Mouse (Mus musculus) stomach, embryonic 14.5 days (tissue): Measurements from ENCODE around the gene H3f3b. TPM values are rescaled to one million over a fixed set of nuclear protein-coding genes. Genes with fewer than 3 reads are reported as not detected.
"Not testable (repeated sequence)": the region's sequence is repeated elsewhere in the genome, so short reads cannot be mapped to it uniquely, and the experiment has no call there.

Experiments used
- ATAC-seq: fragments of 200-750 bp; cut with Nextera tagmentation; 2 replicates; pipeline ENCODE4 v1.8.0; 2017; ENCODE audit warnings: low read depth, moderate TSS enrichment; ENCODE audit not compliant: insufficient number of reproducible peaks, insufficient read depth, low FRiP score
- H3K27ac ChIP-seq: fragments of 300-500 bp; sonication (generic); 2 replicates; pipeline ENCODE4 v1.5.1; 2014; ENCODE audit warnings: mild to moderate bottlenecking, low read length, moderate library complexity, mixed read lengths
- H3K27me3 ChIP-seq: fragments of 300-500 bp; sonication (generic); 2 replicates; pipeline ENCODE4 v1.6.1; 2014; ENCODE audit warnings: low read length, control low read depth, mixed read lengths; ENCODE audit not compliant: control insufficient read depth, insufficient read depth
- H3K36me3 ChIP-seq: fragments of 300-500 bp; sonication (generic); 2 replicates; pipeline ENCODE4 v1.6.1; 2014; ENCODE audit warnings: mild to moderate bottlenecking, control low read depth, low read length, moderate library complexity, mixed read lengths; ENCODE audit not compliant: control insufficient read depth, insufficient read depth
- H3K4me1 ChIP-seq: fragments of 300-500 bp; sonication (generic); 2 replicates; pipeline ENCODE4 v1.6.1; 2014; ENCODE audit warnings: low read length, control low read depth, mixed read lengths; ENCODE audit not compliant: control insufficient read depth, insufficient read depth
- H3K4me2 ChIP-seq: fragments of 300-500 bp; sonication (generic); replicated peaks from 2 replicates; pipeline ENCODE4 v1.6.1; 2014; ENCODE audit warnings: low read depth, low read length, control low read depth
- H3K4me3 ChIP-seq: fragments of 300-500 bp; sonication (generic); 2 replicates; pipeline ENCODE4 v1.5.1; 2014; ENCODE audit warnings: low read depth, low read length, control low read depth
- H3K9ac ChIP-seq: fragments of 300-500 bp; sonication (generic); replicated peaks from 2 replicates; pipeline ENCODE4 v1.6.1; 2014; ENCODE audit warnings: low read depth, mild to moderate bottlenecking, control low read depth, low read length, moderate library complexity, mixed read lengths
- H3K9me3 ChIP-seq: fragments of 300-500 bp; sonication (generic); 2 replicates; pipeline ENCODE4 v1.6.1; 2016; ENCODE audit warnings: low read depth, low read length, control low read depth; ENCODE audit not compliant: control insufficient read depth
- WGBS: fragments of 180-500 bp; shearing (Covaris S2); extraction: QIAGEN DNeasy Blood & Tissue Kit; methylation state at CpG from one replicate; pipeline ENCODE4 v1.1.7; 2014; 5-methylcytosine and 5-hydroxymethylcytosine counted together
- polyA plus RNA-seq: library from polyadenylated mRNA; unstranded; fragments of >200 nt; fragmentation: Nextera tagmentation; extraction: Ambion mirVana; gene quantifications from 2 replicates; pipeline ENCODE4 v1.2.1, GENCODE M21; 2014

The H3f3b gene
- polyA plus RNA-seq, 1 experiment from 2014 or later: 1,982 TPM

DNA sequence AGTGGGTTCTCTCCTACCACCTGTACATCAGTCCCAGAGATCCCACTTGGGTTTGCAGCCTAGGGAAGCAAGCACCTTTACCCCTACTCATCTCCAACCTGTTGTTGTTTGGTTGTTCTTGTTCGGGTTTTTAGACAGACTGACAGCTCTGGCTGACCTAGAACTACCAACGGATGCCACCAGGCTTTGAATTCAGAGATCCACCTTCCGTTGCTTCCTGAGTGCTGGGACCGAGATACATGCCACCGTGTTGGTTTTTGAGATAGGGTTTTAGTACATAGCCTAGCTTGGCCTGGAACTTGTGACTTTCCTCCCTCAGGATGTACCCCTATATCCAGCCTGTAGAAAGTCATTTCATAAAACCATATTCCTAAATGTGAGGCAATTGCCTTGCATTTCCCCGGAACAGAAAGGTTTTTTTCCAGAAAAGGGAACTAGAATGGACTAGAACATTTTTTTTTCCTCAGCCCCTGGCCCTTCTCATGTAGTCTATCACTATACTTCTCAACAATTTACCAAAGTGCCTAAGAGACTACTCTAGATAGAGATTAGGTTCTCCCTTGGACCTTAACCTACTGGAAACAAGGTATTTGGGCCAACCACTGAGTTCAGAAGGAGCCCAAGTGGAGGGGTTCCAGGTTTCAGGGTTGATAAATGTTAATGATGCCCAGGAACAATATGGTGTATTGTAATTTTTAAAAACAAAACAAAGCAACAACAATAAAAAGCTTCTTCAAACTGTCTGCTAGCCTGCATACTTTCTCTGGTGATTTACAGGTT lies 1.5 kb upstream of the H3f3b start:
- peak overlapping the region; percentile 46 for H3K4me3 ChIP-seq
- H3K4me2 ChIP-seq: peak overlapping the region; percentile 64
- peaks cover 7% of the 10 kb centered on the region; the same call in 1 of the 2 replicates for H3K4me1 ChIP-seq
- H3K9me3 ChIP-seq: no peaks in the 10 kb centered on the region
- H3K36me3 ChIP-seq: 0 out of 2 replicates have a peak, but pooled peaks cover 4% of the 10 kb centered on the region
- no peaks in the 10 kb centered on the region for H3K27me3 ChIP-seq
- H3K9ac ChIP-seq: no peak overlapping the region
- no peak overlapping the region for H3K27ac ChIP-seq
- 81% methylated on average over 6 of the region's 6 CpGs for WGBS
- no peak for ATAC-seq

- WGBS: 77% methylated on average over 9 of the region's 9 CpGs
- peaks cover 7% of the 10 kb centered on the region; the same call in 1 of the 2 replicates for H3K4me1 ChIP-seq
- ATAC-seq: no peak
- H3K27me3 ChIP-seq: no peaks in the 10 kb centered on the region
- 0 out of 2 replicates have a peak, but pooled peaks cover 1% of the 10 kb centered on the region for H3K36me3 ChIP-seq
- no peak overlapping the region for H3K9ac ChIP-seq
- no peaks in the 10 kb centered on the region for H3K9me3 ChIP-seq
- no peak overlapping the region for H3K27ac ChIP-seq
- H3K4me3 ChIP-seq: no peak overlapping the region
- no peak overlapping the region for H3K4me2 ChIP-seq
Measured at GRCm38 (mm10) chr11:116028177-116028865, 559 bp upstream of the H3f3b start.

DNA sequence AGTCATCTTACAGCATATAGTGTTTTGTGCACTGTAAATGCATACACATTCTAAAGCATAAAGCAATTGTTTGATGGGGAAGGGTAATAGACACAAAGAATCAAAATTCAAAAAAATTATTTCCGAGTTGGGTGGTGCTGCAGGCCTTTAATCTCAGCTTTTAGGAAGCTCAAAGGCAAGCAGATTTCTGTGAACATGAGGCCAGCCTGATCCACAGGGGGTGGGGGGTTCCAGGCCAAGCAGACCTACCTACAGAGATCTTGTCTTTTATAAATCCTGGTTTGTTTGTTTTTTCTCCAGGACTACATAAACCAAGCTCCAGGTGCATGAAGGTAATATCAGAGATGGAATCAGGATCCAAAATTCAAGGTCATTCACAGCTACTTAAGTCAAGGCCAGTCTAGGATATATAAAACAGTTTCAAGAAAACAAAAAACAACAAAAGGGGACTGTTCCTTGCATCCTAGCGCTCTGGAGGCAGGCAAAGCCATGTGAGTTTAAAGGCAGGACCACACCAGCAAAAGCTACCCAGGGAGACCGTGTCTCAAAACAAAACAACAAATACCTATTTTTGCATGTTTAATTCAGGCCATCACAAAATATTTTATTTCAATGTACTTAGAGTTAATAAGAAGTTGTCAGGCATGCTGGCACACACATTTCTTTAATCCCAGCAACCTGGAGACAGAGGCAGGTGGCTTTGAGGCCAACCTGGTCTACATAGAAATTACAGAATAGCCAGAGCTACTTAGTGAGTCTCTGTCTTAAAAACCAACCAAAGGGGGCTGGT lies 2.5 kb downstream of the H3f3b start:
- Histone ChIP-seq H3K4me1 (0 out of 2 replicates have a peak, but pooled peaks cover 5% of the 10 kb centered on the region), H3K27ac (no peak overlapping the region), H3K9ac (no peak overlapping the region), H3K4me3 (no peak overlapping the region), H3K36me3 (peaks cover 12% of the 10 kb centered on the region), H3K4me2 (no peak overlapping the region), H3K27me3 (no peaks in the 10 kb centered on the region), H3K9me3 (no peaks in the 10 kb centered on the region)
- no peak for ATAC-seq
- WGBS: 88% methylated on average over 3 of the region's 3 CpGs

- Histone ChIP-seq H3K4me2 (no peak overlapping the region), H3K9ac (peak overlapping the region; percentile 99), H3K4me3 (peak overlapping the region; percentile 90), H3K27me3 (no peaks in the 10 kb centered on the region), H3K27ac (peak overlapping the region; percentile 100), H3K4me1 (0 out of 2 replicates have a peak, but pooled peaks cover 5% of the 10 kb centered on the region), H3K9me3 (no peaks in the 10 kb centered on the region), H3K36me3 (peaks cover 12% of the 10 kb centered on the region)
- peak; percentile 94 for ATAC-seq
- under 1% methylated on average over 37 of the region's 37 CpGs for WGBS
Measured at GRCm38 (mm10) chr11:116024356-116024808, 3.4 kb downstream of the H3f3b start.

DNA sequence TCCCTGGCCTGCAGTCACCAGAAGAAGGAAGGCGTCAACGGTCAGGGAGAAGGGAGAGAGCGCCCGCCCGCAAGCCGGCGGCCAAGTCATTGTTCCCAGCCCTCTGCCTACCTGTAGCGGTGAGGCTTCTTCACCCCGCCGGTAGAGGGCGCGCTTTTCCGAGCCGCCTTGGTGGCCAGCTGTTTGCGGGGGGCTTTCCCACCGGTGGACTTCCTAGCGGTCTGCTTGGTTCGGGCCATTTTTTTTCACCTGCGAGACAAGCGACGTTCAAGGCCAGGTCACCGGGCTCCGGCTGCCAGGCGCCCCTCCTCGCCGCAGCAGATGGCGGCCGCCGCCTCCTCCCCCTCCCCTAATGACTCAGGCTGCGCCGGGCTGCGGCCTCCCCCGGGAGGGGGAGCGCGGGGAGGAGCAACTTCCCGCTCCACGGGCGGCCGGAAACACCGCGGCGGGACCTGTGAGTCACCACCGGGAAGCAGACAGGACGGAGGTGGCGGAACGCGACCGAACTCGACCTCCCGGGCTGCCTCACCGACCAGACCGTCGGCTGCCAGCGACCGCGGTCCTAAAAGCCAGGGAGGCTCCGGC lies 3.9 kb downstream of the H3f3b start:
- Histone ChIP-seq H3K27me3 (no peaks in the 10 kb centered on the region), H3K4me1 (0 out of 2 replicates have a peak, but pooled peaks cover 5% of the 10 kb centered on the region), H3K9me3 (no peaks in the 10 kb centered on the region), H3K4me2 (peak overlapping the region; percentile 56), H3K27ac (peak overlapping the region; percentile 100), H3K36me3 (peaks cover 12% of the 10 kb centered on the region), H3K4me3 (peak overlapping the region; percentile 90), H3K9ac (peak overlapping the region; percentile 99)
- peak; percentile 64 for ATAC-seq
- under 1% methylated on average over 52 of the region's 57 CpGs for WGBS

DNA sequence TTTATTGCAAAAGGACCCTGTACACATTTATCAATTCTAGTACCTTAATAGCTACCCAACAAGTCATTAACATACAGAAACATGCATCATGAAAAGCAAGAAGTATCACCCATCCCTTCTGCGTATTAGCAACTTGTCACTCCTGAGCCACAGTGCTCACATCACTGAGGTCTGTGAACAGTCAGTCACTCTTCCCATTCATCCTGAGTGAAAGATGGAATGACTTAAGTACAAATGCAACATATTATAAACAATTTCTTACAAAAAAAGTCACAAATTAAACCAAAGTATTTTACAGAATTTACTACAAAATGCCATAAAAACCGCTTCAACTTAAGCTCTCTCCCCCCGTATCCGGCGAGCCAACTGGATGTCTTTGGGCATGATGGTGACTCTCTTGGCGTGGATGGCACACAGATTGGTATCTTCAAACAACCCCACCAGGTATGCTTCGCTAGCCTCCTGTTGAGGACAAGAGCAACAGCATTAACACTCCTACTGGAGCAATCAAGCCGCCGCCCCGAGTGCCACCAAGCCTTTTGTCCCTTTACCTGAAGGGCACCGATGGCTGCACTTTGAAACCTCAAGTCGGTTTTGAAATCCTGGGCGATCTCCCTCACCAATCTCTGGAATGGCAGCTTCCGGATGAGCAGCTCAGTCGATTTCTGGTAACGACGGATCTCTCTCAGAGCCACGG lies 4.5 kb downstream of the H3f3b start:
- Histone ChIP-seq H3K4me2 (peak overlapping the region; percentile 56), H3K4me3 (peak overlapping the region; percentile 90), H3K36me3 (peaks cover 12% of the 10 kb centered on the region), H3K27ac (peak overlapping the region; percentile 100), H3K9ac (peak overlapping the region; percentile 99)
- not testable (repeated sequence) for ATAC-seq, H3K9me3 ChIP-seq, H3K27me3 ChIP-seq, H3K4me1 ChIP-seq
- WGBS: 3% methylated on average over 18 of the region's 18 CpGs

DNA sequence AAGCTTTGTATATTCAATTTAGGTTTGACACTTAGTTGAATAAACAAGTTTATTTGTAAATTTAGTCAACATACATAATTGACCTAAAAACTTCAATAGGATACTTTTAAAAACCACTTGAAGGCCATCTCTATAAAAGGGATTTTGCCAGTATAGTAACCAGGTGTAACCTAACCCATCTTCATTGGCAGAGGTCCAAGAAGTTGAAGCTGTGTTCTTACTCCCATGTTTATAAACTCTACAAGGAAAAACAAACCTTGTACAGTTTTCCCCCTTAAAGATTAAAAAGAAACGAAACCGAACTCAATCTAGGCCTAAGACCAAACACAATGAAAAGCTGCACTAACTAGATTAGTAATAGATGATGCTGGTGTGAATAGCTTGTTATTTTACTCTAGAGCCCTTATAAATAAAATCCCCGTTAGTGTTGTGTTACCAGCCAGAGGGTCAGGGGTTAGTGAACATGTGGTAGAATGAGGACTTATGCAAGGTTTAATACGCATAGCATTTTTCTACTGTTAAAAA lies 5.4 kb downstream of the H3f3b start:
- Histone ChIP-seq H3K9ac (peak overlapping the region; percentile 1; the same call in 1 of the 2 replicates), H3K9me3 (no peaks in the 10 kb centered on the region), H3K27me3 (no peaks in the 10 kb centered on the region), H3K36me3 (peaks cover 12% of the 10 kb centered on the region), H3K27ac (no peak overlapping the region), H3K4me1 (0 out of 2 replicates have a peak, but pooled peaks cover 5% of the 10 kb centered on the region), H3K4me3 (peak overlapping the region; percentile 90), H3K4me2 (peak overlapping the region; percentile 56)
- WGBS: 44% methylated on average over 4 of the region's 4 CpGs
- no peak for ATAC-seq
